Mouse (Mus musculus): ENCODE data around the gene Hemk1. TPM values are rescaled to one million over a fixed set of nuclear protein-coding genes. Genes with fewer than 3 reads are reported as not detected.

The Hemk1 gene
- total and polyA plus RNA-seq, 3 experiments = 11.9 to 20.5 (median 12.1) TPM

DNA sequence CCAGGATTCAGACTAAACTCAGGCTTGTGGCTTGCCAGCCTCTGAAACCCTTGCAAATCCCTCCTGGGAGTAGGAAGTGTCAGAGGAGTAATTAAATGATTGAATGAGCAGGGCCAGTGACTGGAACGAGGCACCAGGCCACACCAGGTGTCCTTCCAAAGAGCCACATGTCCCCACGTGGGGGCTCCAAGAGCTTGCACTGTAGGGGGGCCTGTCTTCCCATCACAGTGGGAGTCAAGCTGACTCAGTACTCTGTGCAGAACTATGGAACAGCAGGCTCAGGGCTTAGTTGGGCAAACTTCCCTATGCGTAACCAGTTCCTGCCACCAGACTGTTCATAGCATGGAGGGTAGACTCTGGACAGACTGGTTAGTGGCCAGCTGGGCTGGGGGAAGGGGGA lies 46.2 kb upstream of the Hemk1 start:
- H3K27me3 ChIP-seq (replicated peaks) = peaks cover 95% of the 10 kb centered on the region

GRCm38 (mm10) chr9:107381723-107382122 lies 43.6 kb upstream of the Hemk1 start:
- in situ Hi-C loops (cut with MboI; ENCODE audit: low pct_ligation_motif_present, low pct_unique_long_range_greater_than_20kb, low sequenced_read_pairs) = no loop called here

More for the DNA sequence above, 46.2 kb upstream of the Hemk1 start:
- TF ChIP-seq ELF1 (IDR thresholded peaks at IDR 0.05; ENCODE audit: low read depth, low read length) (no peak), MYC (IDR thresholded peaks at IDR 0.05; ENCODE audit: low read depth, low read length) (no peak), GABPA (IDR thresholded peaks at IDR 0.05; ENCODE audit: insufficient replicate concordance, low read depth, low read length) (no peak), ETS1 (conservative IDR thresholded peaks at IDR 0.05; ENCODE audit: low read depth, low read length) (no peak), SIN3A (IDR thresholded peaks at IDR 0.05; ENCODE audit: low read length) (no peak), CHD2 (IDR thresholded peaks at IDR 0.05; ENCODE audit: low read length) (no peak), TCF12 (IDR thresholded peaks at IDR 0.05; ENCODE audit: low read depth, low read length) (no peak), MAX (IDR thresholded peaks at IDR 0.05; ENCODE audit: low read length) (no peak), NRF1 (IDR thresholded peaks at IDR 0.05; ENCODE audit: low read depth, low read length) (no peak), JUND (conservative IDR thresholded peaks at IDR 0.05; ENCODE audit: low read depth, low read length) (no peak), MAFK (IDR thresholded peaks at IDR 0.05; ENCODE audit: insufficient replicate concordance, low read length) (no peak), PAX5 (IDR thresholded peaks at IDR 0.05; ENCODE audit: low read length) (no peak), JUN (IDR thresholded peaks at IDR 0.05; ENCODE audit: insufficient read depth, low read depth, low read length) (no peak), UBTF (IDR thresholded peaks at IDR 0.05; ENCODE audit: low read depth, low read length) (no peak)
- Histone ChIP-seq H3K4me1 (ENCODE audit: control insufficient read depth in 1 of 2, insufficient read depth in 2 of 2) (no peaks in the 10 kb centered on the region), H3K4me2 (ENCODE audit: insufficient read depth, low read depth, poor library complexity, severe bottlenecking) (no peak overlapping the region), H3K9me3 (replicated peaks; ENCODE audit: low read length) (no peaks in the 10 kb centered on the region), H3K9ac (ENCODE audit: insufficient read depth, low read depth) (no peak overlapping the region), H3K4me3 (replicated peaks in 1 of 3; ENCODE audit: low read depth in 2 of 3, low read length in 2 of 3, poor library complexity in 1 of 3) (no peak overlapping the region), H3K27ac (ENCODE audit: insufficient read depth, low read depth) (no peak overlapping the region), H3K79me2 (replicated peaks; ENCODE audit: control insufficient read depth, extremely low read depth, insufficient read depth, poor library complexity, severe bottlenecking) (no peaks in the 10 kb centered on the region), H3K36me3 (replicated peaks in 1 of 2; ENCODE audit: control insufficient read depth in 1 of 2, insufficient read depth in 1 of 2, low read length in 1 of 2) (no peaks in the 10 kb centered on the region)
- dilution Hi-C loops (cut with MboI; ENCODE audit: extremely low pct_ligation_motif_present, extremely low pct_unique_long_range_greater_than_20kb, low sequenced_read_pairs) (no loop called here), in situ Hi-C loops (cut with MboI; ENCODE audit: low pct_ligation_motif_present, low pct_unique_long_range_greater_than_20kb, low sequenced_read_pairs) (no loop called here)
- DNase-seq (ENCODE audit: extremely low read depth) = no peak

More at GRCm38 (mm10) chr9:107381723-107382122, 43.6 kb upstream of the Hemk1 start:
- H3K4me2 ChIP-seq (ENCODE audit: insufficient read depth, low read depth, poor library complexity, severe bottlenecking) = no peak overlapping the region
- H3K36me3 ChIP-seq (replicated peaks in 1 of 2; ENCODE audit: control insufficient read depth in 1 of 2, insufficient read depth in 1 of 2, low read length in 1 of 2) = no peaks in the 10 kb centered on the region
- H3K9ac ChIP-seq (ENCODE audit: insufficient read depth, low read depth) = no peak overlapping the region
- H3K4me1 ChIP-seq (ENCODE audit: control insufficient read depth in 1 of 2, insufficient read depth in 2 of 2) = no peaks in the 10 kb centered on the region
- H3K79me2 ChIP-seq (replicated peaks; ENCODE audit: control insufficient read depth, extremely low read depth, insufficient read depth, poor library complexity, severe bottlenecking) = no peaks in the 10 kb centered on the region
- TF ChIP-seq ETS1 (conservative IDR thresholded peaks at IDR 0.05; ENCODE audit: low read depth, low read length) = no peak
- TF ChIP-seq MAFK (IDR thresholded peaks at IDR 0.05; ENCODE audit: insufficient replicate concordance, low read length) = no peak
- TF ChIP-seq UBTF (IDR thresholded peaks at IDR 0.05; ENCODE audit: low read depth, low read length) = no peak
- no peak for TF ChIP-seq NRF1 (IDR thresholded peaks at IDR 0.05; ENCODE audit: low read depth, low read length)
- TF ChIP-seq CHD1 (IDR thresholded peaks at IDR 0.05; ENCODE audit: low read depth, low read length) = no peak
- TF ChIP-seq MYC (IDR thresholded peaks at IDR 0.05; ENCODE audit: low read depth, low read length) = no peak
- no peak for TF ChIP-seq GABPA (IDR thresholded peaks at IDR 0.05; ENCODE audit: insufficient replicate concordance, low read depth, low read length)
- TF ChIP-seq SIN3A (IDR thresholded peaks at IDR 0.05; ENCODE audit: low read length) = no peak
- no peak for TF ChIP-seq TBP (conservative IDR thresholded peaks at IDR 0.05; ENCODE audit: low read depth, low read length)
- TF ChIP-seq HCFC1 (IDR thresholded peaks at IDR 0.05; ENCODE audit: low read depth, low read length) = no peak
- TF ChIP-seq USF2 (conservative IDR thresholded peaks at IDR 0.05; ENCODE audit: low read depth, low read length) = no peak
- no peak for TF ChIP-seq TCF12 (IDR thresholded peaks at IDR 0.05; ENCODE audit: low read depth, low read length)
- TF ChIP-seq JUN (IDR thresholded peaks at IDR 0.05; ENCODE audit: insufficient read depth, low read depth, low read length) = no peak
- TF ChIP-seq POLR2A (IDR thresholded peaks at IDR 0.05; ENCODE audit: low read depth, low read length) = no peak
- peaks cover 94% of the 10 kb centered on the region for H3K27me3 ChIP-seq (replicated peaks)
- no peak overlapping the region for H3K4me3 ChIP-seq (replicated peaks in 1 of 3; ENCODE audit: low read depth in 2 of 3, low read length in 2 of 3, poor library complexity in 1 of 3)
- dilution Hi-C loops (cut with MboI; ENCODE audit: extremely low pct_ligation_motif_present, extremely low pct_unique_long_range_greater_than_20kb, low sequenced_read_pairs) = no loop called here
- no peak for DNase-seq (ENCODE audit: extremely low read depth)
- H3K9me3 ChIP-seq (replicated peaks; ENCODE audit: low read length) = no peaks in the 10 kb centered on the region
- H3K27ac ChIP-seq (ENCODE audit: insufficient read depth, low read depth) = no peak overlapping the region
